Mouse (Mus musculus): ENCODE data around the gene Utp11.

DNA sequence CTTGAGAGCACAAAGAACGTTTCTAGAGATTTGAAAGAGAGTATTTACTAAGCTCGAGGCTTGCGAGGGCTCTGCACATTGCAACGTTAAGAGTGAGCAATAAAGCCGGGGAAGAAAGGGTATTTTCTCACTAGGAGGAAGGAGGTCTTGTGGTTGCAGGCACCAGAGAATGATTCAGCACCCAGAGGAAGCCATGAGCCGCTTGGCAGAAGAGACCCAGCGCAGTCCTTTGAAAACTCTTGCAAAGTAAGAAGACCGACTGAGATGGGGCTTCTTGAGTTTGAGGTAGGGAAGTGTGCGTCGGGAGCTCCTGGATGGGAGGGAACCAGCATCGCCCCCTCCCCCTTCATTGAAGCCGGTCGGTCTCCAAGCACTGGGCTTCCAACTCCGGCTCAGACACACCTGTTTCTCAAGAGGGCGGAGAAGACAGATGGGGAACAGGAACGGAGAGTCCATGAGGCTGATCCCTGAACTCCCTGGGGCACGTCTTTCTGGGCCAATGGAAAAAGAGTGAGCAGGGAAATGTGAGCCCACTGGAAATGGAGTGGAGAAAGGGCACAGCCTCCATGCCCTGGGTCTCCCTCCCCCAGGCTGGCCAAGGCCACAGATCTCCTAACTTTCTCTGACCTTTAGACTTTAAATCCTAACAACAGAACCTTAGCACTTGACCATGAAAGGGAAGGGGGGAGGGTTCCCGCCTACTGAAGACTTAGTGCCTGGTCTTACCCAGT, 2.6 kb upstream of the Utp11 start:
- TF ChIP-seq CTCF (IDR thresholded peaks at IDR 0.05) (no peak), EP300 (IDR thresholded peaks at IDR 0.05) (no peak)
